Mouse (Mus musculus) hindbrain, embryonic 15.5 days (tissue): Measurements from ENCODE around the gene Prkch. TPM values are rescaled to one million over a fixed set of nuclear protein-coding genes. Genes with fewer than 3 reads are reported as not detected.

Source experiments
- ATAC-seq: fragments of 200-750 bp; cut with Nextera tagmentation; 2 replicates; pipeline ENCODE4 v1.8.0; 2017; ENCODE audit warnings: low read depth, moderate number of reproducible peaks, moderate TSS enrichment; ENCODE audit not compliant: low FRiP score
- H3K27ac ChIP-seq: fragments of 300-500 bp; sonication (generic); replicated peaks from 2 replicates; pipeline ENCODE4 v1.5.1; 2015; ENCODE audit warnings: mild to moderate bottlenecking, inconsistent platforms
- H3K27me3 ChIP-seq: fragments of 300-500 bp; sonication (generic); 2 replicates; pipeline ENCODE4 v1.6.1; 2015; ENCODE audit warnings: control low read depth, inconsistent platforms
- H3K36me3 ChIP-seq: fragments of 300-500 bp; sonication (generic); 2 replicates; pipeline ENCODE4 v1.6.1; 2015; ENCODE audit warnings: control low read depth, inconsistent platforms
- H3K4me1 ChIP-seq: fragments of 300-500 bp; sonication (generic); replicated peaks from 2 replicates; pipeline ENCODE4 v1.6.1; 2015; ENCODE audit warnings: control low read depth, inconsistent platforms
- H3K4me2 ChIP-seq: fragments of 300-500 bp; sonication (generic); 2 replicates; pipeline ENCODE4 v1.6.1; 2015; ENCODE audit warnings: moderate library complexity, mild to moderate bottlenecking, inconsistent platforms
- H3K4me3 ChIP-seq: fragments of 300-500 bp; sonication (generic); 2 replicates; pipeline ENCODE4 v1.5.1; 2015; ENCODE audit warnings: mild to moderate bottlenecking, inconsistent platforms
- H3K9ac ChIP-seq: fragments of 300-500 bp; sonication (generic); 2 replicates; pipeline ENCODE4 v1.6.1; 2015; ENCODE audit warnings: inconsistent platforms
- H3K9me3 ChIP-seq: fragments of 300-500 bp; sonication (generic); 2 replicates; pipeline ENCODE4 v1.6.1; 2016; ENCODE audit warnings: control low read depth, inconsistent platforms
- WGBS: fragments of 180-500 bp; shearing (Covaris S2); methylation state at CpG from one replicate; pipeline ENCODE4 v1.1.7; 2015; 5-methylcytosine and 5-hydroxymethylcytosine counted together
- polyA plus RNA-seq: library from polyadenylated mRNA; unstranded; fragments of >200 nt; fragmentation: Nextera tagmentation; extraction: Ambion mirVana; gene quantifications from 2 replicates; pipeline ENCODE4 v1.2.1, GENCODE M21; 2015

Prkch gene
- polyA plus RNA-seq, 1 experiment from 2014 or later, result 8.6 TPM

DNA sequence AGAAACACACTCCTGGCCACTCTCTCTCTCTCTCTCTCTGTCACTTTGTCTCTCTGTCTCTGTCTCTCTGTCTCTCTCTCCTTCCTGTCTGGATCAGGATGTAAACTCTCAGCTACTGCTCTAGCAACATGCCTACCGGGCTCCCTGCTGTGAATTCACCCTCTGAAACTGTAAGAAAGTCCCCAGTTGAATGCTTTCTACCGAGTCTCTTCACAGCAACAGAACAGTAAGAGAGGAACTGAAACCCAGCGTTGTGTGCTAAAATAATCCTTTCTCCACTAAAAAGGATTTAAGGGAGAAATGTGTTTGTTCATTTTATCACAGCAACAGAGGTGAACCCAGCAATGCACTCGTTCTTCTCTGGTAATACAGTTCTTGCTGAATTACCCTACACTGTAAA is 138.5 kb downstream of the Prkch start:
- Histone ChIP-seq H3K36me3 (no peaks in the 10 kb centered on the region), H3K4me3 (no peak overlapping the region), H3K9ac (no peak overlapping the region), H3K4me2 (no peak overlapping the region), H3K9me3 (peaks cover 7% of the 10 kb centered on the region; the same call in 1 of the 2 replicates), H3K27me3 (peaks cover 27% of the 10 kb centered on the region), H3K4me1 (no peaks in the 10 kb centered on the region), H3K27ac (no peak overlapping the region)
- WGBS, result 74% methylated on average over 4 of the region's 4 CpGs
- ATAC-seq, result no peak

DNA sequence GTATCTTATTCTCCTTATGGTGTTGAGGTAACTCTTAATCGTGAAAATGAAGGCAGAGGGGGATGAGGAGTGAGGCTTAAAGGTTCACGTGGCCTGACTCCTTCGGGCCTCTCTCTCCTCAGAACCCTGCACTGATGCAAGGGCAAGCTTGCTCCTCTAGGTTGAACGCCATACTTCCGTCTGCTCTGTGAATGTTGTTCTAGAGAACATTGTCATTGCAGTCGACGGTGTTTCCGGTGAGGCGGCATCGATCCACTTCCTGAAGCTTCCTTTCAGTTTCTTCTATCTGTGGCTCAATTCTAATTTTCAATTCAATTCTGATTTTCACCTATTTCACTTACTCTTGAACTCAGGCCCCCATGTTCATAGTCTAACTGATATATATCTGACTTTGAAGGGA is 139.3 kb downstream of the Prkch start:
- 96% methylated on average over 10 of the region's 10 CpGs for WGBS
- Histone ChIP-seq H3K4me2 (no peak overlapping the region), H3K36me3 (no peaks in the 10 kb centered on the region), H3K27me3 (peaks cover 28% of the 10 kb centered on the region), H3K27ac (no peak overlapping the region), H3K9ac (no peak overlapping the region), H3K4me3 (no peak overlapping the region), H3K9me3 (peaks cover 7% of the 10 kb centered on the region; the same call in 1 of the 2 replicates), H3K4me1 (no peaks in the 10 kb centered on the region)
- ATAC-seq, result no peak

DNA sequence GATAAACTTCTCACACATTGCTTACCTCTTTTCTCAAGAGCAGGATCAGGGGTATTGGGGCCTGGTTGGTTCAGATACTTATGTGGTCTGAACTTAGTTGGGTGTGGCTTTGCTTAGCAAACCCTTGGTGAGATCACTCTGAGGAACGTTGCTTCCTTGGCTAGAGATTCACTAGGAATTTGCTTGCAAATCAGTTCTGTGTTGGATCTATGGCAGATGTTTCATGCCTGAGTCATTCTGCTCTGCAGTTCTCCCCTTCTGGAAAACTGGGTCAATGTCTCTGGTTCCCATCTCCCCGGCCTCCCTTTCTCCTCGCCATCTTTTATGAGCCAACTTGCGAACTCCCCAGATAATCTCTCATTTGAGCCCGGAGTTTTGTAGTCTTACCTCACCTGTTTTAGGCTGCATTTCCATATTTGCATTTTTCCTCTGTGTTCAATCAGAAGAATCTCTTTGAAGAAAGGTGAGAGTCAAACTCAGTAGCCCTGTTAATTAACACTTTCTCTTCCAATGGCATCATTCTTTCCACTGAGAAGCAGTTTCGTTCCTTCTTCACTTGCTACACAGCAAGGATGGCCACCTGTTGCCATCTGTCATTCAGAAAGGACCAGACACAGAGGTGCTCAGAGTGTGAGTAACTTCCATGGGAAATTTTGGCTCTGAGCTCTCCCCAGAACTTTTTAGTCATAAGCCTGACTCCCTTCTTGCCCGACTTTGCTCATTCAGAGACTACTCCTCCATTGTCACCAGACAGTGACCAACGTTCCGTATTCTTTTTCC is 141.4 kb downstream of the Prkch start:
- no peak for ATAC-seq
- 92% methylated on average over 9 of the region's 9 CpGs for WGBS
- peaks cover 7% of the 10 kb centered on the region; the same call in 1 of the 2 replicates for H3K9me3 ChIP-seq
- H3K4me1 ChIP-seq, result peaks cover 5% of the 10 kb centered on the region; the same call in 1 of the 2 replicates
- no peak overlapping the region for H3K9ac ChIP-seq
- H3K36me3 ChIP-seq, result no peaks in the 10 kb centered on the region
- peaks cover 36% of the 10 kb centered on the region for H3K27me3 ChIP-seq
- no peak overlapping the region for H3K4me2 ChIP-seq
- H3K4me3 ChIP-seq, result no peak overlapping the region
- no peak overlapping the region for H3K27ac ChIP-seq

GRCm38 (mm10) chr12:73727046-73727445 is 142.4 kb downstream of the Prkch start:
- Histone ChIP-seq H3K9ac (no peak overlapping the region), H3K4me1 (peaks cover 11% of the 10 kb centered on the region), H3K4me2 (no peak overlapping the region), H3K27me3 (peaks cover 34% of the 10 kb centered on the region), H3K4me3 (no peak overlapping the region), H3K27ac (no peak overlapping the region), H3K36me3 (no peaks in the 10 kb centered on the region), H3K9me3 (peaks cover 7% of the 10 kb centered on the region; the same call in 1 of the 2 replicates)
- WGBS, result 90% methylated on average over 1 of the region's 1 CpGs
- ATAC-seq, result no peak

DNA sequence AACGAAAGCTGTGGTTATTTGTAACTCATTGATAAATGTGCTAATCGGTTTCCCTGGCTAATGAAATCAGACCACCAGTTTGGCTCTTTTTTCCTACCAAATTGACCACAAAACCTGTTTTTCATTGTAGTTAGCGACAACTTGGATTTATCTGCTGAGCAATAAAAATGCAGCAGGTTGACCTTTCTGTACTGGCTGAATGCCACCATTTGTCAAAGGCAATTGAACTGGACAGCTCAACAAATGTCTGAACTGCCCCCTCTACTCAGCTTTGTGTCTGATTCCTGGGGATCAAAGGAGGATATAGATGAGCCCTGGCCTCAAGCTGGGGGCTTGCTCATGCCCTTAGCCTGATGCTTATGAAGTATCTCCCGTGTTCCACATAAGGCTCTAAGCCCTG is 146.0 kb downstream of the Prkch start:
- ATAC-seq, result no peak
- Histone ChIP-seq H3K27ac (no peak overlapping the region), H3K4me2 (no peak overlapping the region), H3K9me3 (no peaks in the 10 kb centered on the region), H3K4me1 (peaks cover 17% of the 10 kb centered on the region), H3K4me3 (no peak overlapping the region), H3K9ac (no peak overlapping the region), H3K27me3 (peaks cover 42% of the 10 kb centered on the region), H3K36me3 (no peaks in the 10 kb centered on the region)
- WGBS, result 19% methylated on average over 4 of the region's 4 CpGs

- Histone ChIP-seq H3K4me3 (no peak overlapping the region), H3K9me3 (no peaks in the 10 kb centered on the region), H3K36me3 (no peaks in the 10 kb centered on the region), H3K4me1 (peaks cover 17% of the 10 kb centered on the region), H3K27me3 (peaks cover 38% of the 10 kb centered on the region), H3K4me2 (no peak overlapping the region), H3K9ac (no peak overlapping the region), H3K27ac (0 out of 2 replicates have a peak overlapping the region, but pooled peaks have one; percentile 18)
- ATAC-seq, result no peak
- WGBS, result 74% methylated on average over 5 of the region's 5 CpGs
Measured at GRCm38 (mm10) chr12:73731093-73731492, 146.5 kb downstream of the Prkch start.

DNA sequence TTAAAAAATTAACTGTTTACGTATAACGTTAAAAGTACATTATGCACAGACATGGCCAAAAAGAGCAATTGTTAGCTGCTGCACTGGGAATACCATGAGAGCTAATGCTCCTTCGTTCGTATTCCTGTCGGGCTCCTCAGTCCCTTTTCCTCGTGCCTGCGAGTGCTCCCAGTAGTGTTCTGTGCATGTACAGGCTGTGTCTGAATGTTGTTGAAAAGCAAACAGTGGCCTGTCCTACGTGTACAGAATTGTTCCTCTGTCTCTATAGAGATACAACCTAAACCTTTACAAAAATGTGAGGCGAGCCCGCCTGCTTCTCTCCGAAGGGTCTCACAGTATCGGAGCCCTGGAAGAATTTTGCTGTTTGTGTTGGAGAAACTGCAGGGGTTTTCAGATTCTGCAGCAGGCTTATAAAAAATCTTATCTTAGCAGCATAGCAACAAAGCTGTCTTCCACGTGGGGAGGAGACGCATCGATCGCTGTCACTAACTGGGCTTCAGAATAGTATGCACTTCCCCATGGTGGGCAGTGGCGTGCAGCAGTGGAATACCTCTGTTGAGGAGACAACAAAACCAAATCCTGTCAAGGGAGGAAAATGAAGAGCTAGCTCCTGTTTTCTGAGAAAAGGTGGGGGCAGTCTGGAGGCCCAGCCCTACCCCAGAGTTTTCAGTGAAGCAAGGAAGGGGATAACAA is 147.4 kb downstream of the Prkch start:
- Histone ChIP-seq H3K9ac (no peak overlapping the region), H3K27ac (peak overlapping the region; percentile 17; the same call in 1 of the 2 replicates), H3K4me1 (peaks cover 17% of the 10 kb centered on the region), H3K4me2 (no peak overlapping the region), H3K36me3 (no peaks in the 10 kb centered on the region), H3K4me3 (no peak overlapping the region), H3K9me3 (no peaks in the 10 kb centered on the region), H3K27me3 (peaks cover 36% of the 10 kb centered on the region)
- peak; percentile 56; the same call in 1 of the 2 replicates for ATAC-seq
- WGBS, result 46% methylated on average over 17 of the region's 17 CpGs

DNA sequence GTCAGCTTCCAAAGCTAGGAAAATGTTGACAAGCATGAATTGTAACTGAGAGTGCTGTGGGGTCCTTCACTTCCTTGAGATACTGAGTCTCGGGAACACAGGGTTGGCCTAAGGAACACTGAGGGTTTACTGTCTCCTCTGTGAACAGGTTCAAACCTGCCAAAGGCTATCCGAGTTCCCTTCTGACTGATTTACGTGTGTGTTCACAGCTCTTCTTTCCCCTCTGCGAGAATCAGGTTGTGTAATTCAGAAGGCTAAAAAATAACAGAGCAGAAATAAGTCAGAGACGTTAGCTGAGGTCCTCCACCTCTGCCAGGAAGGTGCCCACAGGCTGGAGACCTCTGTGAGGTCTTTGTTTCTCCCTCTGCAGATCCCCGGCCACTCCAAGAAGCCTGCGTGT is 148.3 kb downstream of the Prkch start:
- Histone ChIP-seq H3K4me3 (no peak overlapping the region), H3K9ac (no peak overlapping the region), H3K9me3 (no peaks in the 10 kb centered on the region), H3K4me2 (no peak overlapping the region), H3K27ac (no peak overlapping the region), H3K27me3 (peaks cover 27% of the 10 kb centered on the region; the same call in 1 of the 2 replicates), H3K36me3 (no peaks in the 10 kb centered on the region), H3K4me1 (peaks cover 17% of the 10 kb centered on the region)
- no peak for ATAC-seq
- WGBS, result 82% methylated on average over 7 of the region's 7 CpGs

GRCm38 (mm10) chr12:73736931-73737330 is 152.3 kb downstream of the Prkch start:
- no peaks in the 10 kb centered on the region for H3K9me3 ChIP-seq
- H3K4me3 ChIP-seq, result no peak overlapping the region
- no peak overlapping the region for H3K27ac ChIP-seq
- H3K4me1 ChIP-seq, result peaks cover 7% of the 10 kb centered on the region
- H3K36me3 ChIP-seq, result no peaks in the 10 kb centered on the region
- WGBS, result 91% methylated on average over 3 of the region's 3 CpGs
- peaks cover 16% of the 10 kb centered on the region; the same call in 1 of the 2 replicates for H3K27me3 ChIP-seq
- ATAC-seq, result no peak
- no peak overlapping the region for H3K9ac ChIP-seq
- no peak overlapping the region for H3K4me2 ChIP-seq

- H3K9ac ChIP-seq, result no peak overlapping the region
- no peak overlapping the region for H3K4me2 ChIP-seq
- no peaks in the 10 kb centered on the region for H3K9me3 ChIP-seq
- H3K4me1 ChIP-seq, result no peaks in the 10 kb centered on the region
- ATAC-seq, result no peak
- 86% methylated on average over 6 of the region's 6 CpGs for WGBS
- H3K4me3 ChIP-seq, result no peak overlapping the region
- H3K36me3 ChIP-seq, result no peaks in the 10 kb centered on the region
- no peak overlapping the region for H3K27ac ChIP-seq
- H3K27me3 ChIP-seq, result no peaks in the 10 kb centered on the region
Measured at GRCm38 (mm10) chr12:73739611-73740219, 155.1 kb downstream of the Prkch start.

GRCm38 (mm10) chr12:73742577-73742976 is 158.0 kb downstream of the Prkch start:
- no peak for ATAC-seq
- Histone ChIP-seq H3K9me3 (no peaks in the 10 kb centered on the region), H3K36me3 (no peaks in the 10 kb centered on the region), H3K27ac (no peak overlapping the region), H3K4me1 (no peaks in the 10 kb centered on the region), H3K27me3 (no peaks in the 10 kb centered on the region), H3K9ac (no peak overlapping the region), H3K4me2 (no peak overlapping the region), H3K4me3 (no peak overlapping the region)
- WGBS, result 77% methylated on average over 3 of the region's 3 CpGs

GRCm38 (mm10) chr12:73743087-73743486 is 158.5 kb downstream of the Prkch start:
- Histone ChIP-seq H3K9me3 (no peaks in the 10 kb centered on the region), H3K27ac (no peak overlapping the region), H3K4me3 (no peak overlapping the region), H3K36me3 (no peaks in the 10 kb centered on the region), H3K4me1 (no peaks in the 10 kb centered on the region), H3K27me3 (no peaks in the 10 kb centered on the region), H3K4me2 (no peak overlapping the region), H3K9ac (no peak overlapping the region)
- no peak for ATAC-seq
